Mouse (Mus musculus) spleen, adult 18-20 months (tissue): ENCODE results near the gene Gtdc1.

ENCODE experiments used
- DNase-seq, 2 experiments: peaks; one replicate each; pipeline ENCODE4 v3.0.0; 2022; ENCODE audit warnings: mixed read lengths in 2 of 2

The Gtdc1 gene

GRCm38 (mm10) chr2:44571810-44572209 lies 355.6 kb downstream of the Gtdc1 start:
- DNase-seq: no peak

- DNase-seq: no peak
Measured at GRCm38 (mm10) chr2:44571156-44571555, 356.3 kb downstream of the Gtdc1 start.

- no peak for DNase-seq
Measured at GRCm38 (mm10) chr2:44569140-44569952, 358.1 kb downstream of the Gtdc1 start.

DNA sequence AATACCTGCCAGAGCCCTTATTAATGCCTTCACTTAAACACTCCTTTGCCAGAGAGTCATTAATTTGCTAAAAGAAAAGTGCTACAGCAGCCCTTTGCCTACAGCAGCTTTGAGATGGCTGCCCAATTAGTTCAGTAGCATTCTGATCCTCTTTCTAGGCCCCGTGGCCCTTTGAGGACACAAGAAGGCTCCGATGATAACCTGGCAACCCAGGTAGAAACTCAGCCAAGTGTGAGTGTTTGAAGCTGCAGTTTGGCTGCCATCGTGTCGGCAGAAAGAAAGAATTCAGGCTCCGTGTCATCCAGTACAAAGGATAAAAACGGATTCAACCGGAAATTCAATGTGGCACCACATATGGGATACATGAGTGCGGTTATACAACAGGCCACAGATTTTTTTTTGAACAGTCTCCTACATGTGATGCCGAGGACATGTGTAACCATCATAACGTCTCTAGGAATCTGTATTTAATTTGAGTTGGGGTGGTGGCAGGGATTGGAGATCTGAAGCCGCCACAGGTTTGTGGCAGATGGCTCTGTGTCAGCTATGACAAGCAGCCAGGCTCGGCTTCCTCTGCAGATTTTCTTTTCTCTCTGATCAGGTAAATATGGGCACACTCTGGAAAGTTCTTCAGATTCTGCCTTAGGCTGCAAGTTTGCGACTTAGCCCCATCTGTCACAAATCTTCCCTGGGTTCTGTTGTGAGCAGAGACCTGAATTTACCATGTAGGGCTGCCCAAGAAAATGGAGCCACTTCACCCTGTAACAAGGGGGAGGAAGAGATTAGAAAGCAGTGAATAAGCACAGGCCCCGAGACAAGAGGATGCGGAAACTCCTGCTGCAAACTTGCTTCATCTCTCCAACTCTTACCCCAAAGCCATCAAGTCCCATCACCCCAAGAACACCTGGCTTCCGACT lies 362.4 kb downstream of the Gtdc1 start:
- DNase-seq: no peak

GRCm38 (mm10) chr2:44561789-44562188 lies 365.7 kb downstream of the Gtdc1 start:
- DNase-seq: no peak

DNA sequence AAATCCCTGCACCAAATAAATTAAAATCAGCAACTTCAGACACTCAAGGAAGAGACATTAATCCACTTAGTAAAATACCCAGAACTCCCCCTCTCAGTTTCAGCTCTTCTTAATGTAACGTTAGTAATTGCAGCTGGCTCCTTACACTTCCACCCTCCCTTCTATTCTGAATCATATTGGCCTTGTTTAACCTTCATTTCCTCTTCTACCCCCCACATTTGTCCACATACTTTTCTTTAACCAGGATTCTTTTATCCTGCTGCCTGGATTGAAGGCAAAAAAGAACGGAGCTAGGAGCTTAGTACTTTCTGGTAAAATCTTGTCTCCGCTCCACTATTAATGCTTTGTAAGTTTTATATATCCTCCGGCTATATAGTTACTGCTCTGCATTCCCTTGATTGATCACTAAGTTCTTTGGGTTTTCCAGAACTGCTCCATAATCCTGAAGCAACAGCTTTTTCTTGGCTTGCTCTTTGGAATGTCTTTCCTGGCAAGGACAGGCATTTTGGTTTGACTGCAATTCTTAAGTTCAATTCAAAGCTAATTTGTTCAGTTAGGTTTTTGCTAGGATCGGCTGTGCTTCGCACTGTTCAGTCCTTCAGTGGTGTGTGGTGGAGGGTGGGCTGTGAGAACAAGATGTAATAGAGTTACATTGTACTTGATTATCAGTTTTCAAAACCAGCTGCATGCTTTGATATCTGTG lies 368.1 kb downstream of the Gtdc1 start:
- no peak for DNase-seq

GRCm38 (mm10) chr2:44557669-44558281 lies 369.7 kb downstream of the Gtdc1 start:
- no peak for DNase-seq

DNA sequence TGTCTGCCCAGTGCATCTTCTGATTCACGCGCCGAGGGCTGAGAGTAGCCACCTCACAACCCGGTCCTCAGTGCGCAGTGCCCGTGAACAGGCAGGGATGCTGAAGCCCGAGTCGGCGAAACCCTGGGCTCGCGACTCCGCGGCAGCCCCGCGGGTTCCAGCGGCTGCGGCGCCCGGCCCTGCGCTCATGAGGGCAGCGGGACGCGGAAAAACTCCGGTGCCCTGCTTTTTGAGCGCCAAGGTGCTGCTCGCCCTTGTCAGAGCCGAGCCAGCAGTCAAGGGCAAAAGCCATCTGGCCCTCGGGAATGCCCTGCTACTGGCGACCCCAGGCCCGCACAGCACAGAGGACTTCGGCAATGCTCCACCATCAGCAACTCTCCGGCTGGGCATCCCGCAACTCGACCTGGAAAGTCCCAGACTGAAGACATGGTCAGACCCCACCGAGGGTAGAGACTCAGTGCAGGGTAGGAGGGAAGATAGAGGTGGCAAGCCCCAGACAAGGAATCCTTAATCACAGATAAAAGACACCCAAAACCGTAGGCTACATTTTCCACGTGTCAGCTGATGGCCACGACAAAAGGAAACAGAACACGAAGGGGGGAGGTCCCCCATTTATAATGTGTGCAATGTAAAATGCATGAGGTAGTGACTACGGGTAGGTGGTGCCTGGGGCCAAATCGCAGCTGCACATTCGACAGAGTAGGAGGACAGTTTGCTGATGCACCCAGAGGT lies 370.4 kb downstream of the Gtdc1 start:
- DNase-seq: no peak

DNA sequence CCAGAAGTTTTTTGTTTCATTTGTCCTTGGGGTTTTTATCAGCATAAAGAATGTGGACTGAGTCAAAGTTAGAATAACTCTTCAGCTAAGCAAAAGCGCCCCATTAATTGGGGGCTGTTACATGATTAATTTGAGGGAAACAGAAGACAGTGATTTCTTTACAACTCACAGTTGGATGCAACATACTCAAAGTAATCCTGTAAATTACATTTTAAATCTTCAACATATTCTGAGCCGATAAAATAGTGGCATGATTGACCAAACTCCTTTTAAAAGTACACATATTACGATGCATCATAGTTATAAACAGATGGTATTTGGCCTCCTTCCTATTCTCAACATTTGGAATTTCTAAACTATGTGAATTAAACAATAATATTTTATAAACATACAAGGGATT lies 372.7 kb downstream of the Gtdc1 start:
- no peak for DNase-seq

- DNase-seq: no peak
Measured at GRCm38 (mm10) chr2:44549311-44549710, 378.1 kb downstream of the Gtdc1 start.

DNA sequence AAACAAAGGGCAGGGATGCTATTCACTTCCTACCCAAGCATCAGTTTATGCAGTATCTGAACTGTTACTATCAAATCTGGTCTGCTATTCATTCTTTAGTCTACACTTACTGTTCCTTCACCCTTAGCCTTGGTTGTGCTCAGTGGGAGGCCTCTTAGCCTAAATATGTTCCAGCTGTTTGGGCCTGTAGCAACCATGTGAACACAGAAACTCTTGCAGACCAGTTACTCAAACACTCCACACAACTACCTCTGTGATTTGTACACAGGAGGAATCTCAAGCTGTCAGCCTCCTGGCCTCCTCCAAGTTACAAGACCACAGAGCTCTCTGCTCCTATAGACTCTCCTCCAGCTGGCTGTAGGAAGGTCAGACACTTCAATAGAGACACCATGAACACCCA lies 384.7 kb downstream of the Gtdc1 start:
- no peak for DNase-seq

- DNase-seq: no peak
Measured at GRCm38 (mm10) chr2:44541726-44542125, 385.7 kb downstream of the Gtdc1 start.

DNA sequence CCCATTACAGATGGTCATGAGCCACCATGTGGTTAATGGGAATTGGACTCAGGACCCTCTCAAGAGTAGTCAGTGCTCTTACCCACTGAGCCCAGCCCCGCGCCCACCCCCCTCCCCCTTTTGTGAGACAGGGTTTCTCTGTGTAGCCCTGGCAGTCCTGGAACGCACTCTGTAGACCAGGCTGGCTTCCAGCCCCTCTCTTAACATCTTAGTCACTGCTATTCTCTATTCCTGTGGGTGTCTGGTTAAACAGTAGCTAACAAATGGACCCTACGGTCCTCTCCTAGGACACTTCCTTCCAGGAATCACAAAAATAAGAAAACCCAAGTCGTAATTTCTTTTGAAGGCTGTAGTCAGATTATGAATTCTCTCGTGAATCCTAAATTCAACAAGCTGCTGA lies 386.6 kb downstream of the Gtdc1 start:
- no peak for DNase-seq

DNA sequence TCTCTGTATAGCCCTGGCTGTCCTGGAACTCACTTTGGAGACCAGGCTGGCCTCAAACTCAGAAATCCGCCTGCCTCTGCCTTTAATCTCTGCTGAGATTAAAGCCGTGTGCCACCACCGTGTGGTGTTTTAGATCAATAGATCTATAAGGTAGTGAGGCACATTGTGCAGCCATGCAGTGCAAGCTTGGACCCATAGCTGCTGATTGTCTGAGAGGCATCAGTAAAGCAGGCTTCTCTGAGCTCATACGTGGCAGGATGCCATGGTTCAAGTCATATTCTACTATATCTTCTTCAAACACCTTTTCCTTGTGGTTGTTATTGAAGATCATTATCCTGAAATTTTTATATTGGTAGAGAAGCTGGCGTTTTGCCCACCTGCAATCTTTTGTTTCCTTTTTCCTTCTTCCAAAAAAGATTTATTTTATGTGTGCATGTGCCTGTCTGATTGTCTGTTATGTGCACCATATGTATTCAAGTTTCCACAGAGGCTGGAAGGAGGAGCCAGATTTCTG lies 388.3 kb downstream of the Gtdc1 start:
- DNase-seq: no peak

GRCm38 (mm10) chr2:44538135-44538534 lies 389.3 kb downstream of the Gtdc1 start:
- no peak for DNase-seq

- DNase-seq: no peak
Measured at GRCm38 (mm10) chr2:44535760-44536159, 391.7 kb downstream of the Gtdc1 start.

DNA sequence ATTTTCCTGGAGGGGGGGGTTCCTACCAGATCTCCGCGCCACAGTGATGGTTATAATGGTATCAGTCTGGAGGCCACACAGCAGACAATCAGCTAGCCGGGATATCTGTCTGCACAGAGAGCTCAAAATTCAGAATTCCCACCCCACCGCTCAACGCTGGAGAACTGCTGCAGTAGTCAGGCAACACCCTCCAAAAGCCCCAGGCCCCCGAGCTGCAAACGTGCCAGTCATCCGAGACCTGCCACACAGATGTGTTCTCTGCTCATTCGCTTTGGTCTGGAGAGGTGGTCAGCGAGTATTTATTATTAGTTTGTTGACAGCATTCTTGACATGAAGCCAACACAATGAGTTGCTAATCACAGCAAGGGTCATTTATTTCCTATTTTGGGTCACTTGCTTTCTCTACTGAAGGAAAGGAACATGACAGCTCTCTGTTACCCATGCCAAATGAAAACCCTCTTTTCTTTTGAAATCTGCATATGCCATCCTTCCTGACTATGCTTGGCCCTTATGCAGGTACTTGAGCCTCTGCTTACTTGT lies 392.3 kb downstream of the Gtdc1 start:
- no peak for DNase-seq

- DNase-seq: no peak
Measured at GRCm38 (mm10) chr2:44526110-44527032, 401.1 kb downstream of the Gtdc1 start.

DNA sequence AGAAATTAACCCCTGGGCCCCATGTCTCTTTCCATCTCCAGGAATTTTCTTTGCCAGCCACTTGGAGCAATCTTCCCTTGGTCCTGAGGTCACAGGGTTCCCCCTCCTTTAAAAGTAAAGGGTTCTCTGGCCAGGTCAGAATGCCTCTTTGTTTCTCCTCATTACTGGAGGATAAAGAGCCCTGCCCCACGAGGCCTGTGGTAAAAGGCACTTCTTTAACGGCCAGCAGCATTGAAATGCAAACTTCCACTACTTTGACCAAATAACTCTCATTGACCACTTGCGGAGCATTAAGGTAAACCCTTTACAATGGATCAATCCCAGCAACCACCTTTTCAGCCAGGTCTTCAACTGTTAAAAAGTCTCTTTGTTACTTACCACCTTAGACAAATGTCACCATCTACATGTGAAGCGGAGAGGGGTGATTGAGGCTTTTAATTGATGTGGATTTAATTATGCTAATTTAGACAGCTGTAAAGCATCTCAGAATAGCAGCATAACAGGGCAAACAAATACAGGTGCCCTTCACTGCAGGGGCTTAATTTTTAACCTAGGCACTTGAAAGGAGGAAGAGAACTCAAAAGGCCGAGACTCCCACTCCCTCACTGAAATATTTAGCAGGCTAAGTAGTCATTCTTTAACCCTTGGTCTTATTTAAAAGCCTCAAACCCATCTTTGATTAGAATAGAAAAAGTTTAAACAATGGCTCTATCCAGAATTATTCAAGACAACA lies 402.1 kb downstream of the Gtdc1 start:
- no peak for DNase-seq

DNA sequence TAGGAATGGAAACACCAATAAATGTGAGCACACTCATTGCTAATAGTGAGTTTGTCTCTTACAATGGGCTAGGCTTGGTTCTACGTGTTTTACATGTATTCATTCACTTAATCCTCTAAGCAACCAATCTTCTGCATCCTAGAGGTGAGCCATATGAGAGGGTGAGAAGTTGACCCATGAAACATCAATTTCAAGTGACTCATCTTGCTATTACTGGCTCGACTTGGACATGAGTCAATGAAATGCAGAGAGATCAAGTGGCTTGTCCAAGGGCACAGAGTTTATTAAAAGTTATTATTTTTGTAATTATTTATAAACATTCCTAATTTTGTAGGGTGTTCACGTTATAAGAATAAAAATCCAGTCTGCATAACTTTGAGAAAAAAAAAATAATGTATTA lies 408.2 kb downstream of the Gtdc1 start:
- DNase-seq: no peak
